Mouse (Mus musculus): Measurements from ENCODE around the gene Gfy. TPM values are rescaled to one million over a fixed set of nuclear protein-coding genes. Genes with fewer than 3 reads are reported as not detected.

Gfy gene
- total and polyA plus RNA-seq, 3 experiments = not detected

GRCm38 (mm10) chr7:45169495-45169894, 9.9 kb downstream of the Gfy start:
- 90% methylated on average over 3 of the region's 3 CpGs for WGBS
- DNase-seq = no peak
- no peaks in the 10 kb centered on the region; the same call in 1 of the 2 replicates for H3K4me1 ChIP-seq (ENCODE audit: control insufficient read depth, insufficient read depth, low read length)
- H3K9ac ChIP-seq (ENCODE audit: low read depth, low read length) = no peak overlapping the region
- H3K27ac ChIP-seq = no peak overlapping the region
- intact Hi-C loops (cut with DNase I) = no loop called here
- TF ChIP-seq POLR2A (IDR thresholded peaks at IDR 0.05; ENCODE audit: insufficient read depth, low read depth, low read length) = no peak
- TF ChIP-seq EP300 (IDR thresholded peaks at IDR 0.05; ENCODE audit: insufficient read depth, low read depth, low read length) = no peak
- no peak for TF ChIP-seq CTCF (IDR thresholded peaks at IDR 0.05)
- H3K4me3 ChIP-seq = no peak overlapping the region
- H3K79me2 ChIP-seq (replicated peaks; ENCODE audit: control insufficient read depth, insufficient read depth, low read length) = no peaks in the 10 kb centered on the region
- H3K27me3 ChIP-seq (ENCODE audit: control insufficient read depth, insufficient read depth, low read length) = peaks cover 5% of the 10 kb centered on the region
- H3K36me3 ChIP-seq (ENCODE audit: control insufficient read depth, insufficient read depth, low read length) = no peaks in the 10 kb centered on the region

GRCm38 (mm10) chr7:45168656-45169055, 10.7 kb downstream of the Gfy start:
- no peak overlapping the region for H3K4me3 ChIP-seq
- WGBS = 11% methylated on average over 24 of the region's 24 CpGs
- intact Hi-C loops (cut with DNase I) = no loop called here

GRCm38 (mm10) chr7:45167761-45168445, 11.5 kb downstream of the Gfy start:
- H3K27ac ChIP-seq = no peak overlapping the region
- peaks cover 8% of the 10 kb centered on the region for H3K27me3 ChIP-seq (ENCODE audit: control insufficient read depth, insufficient read depth, low read length)
- no peaks in the 10 kb centered on the region for H3K79me2 ChIP-seq (replicated peaks; ENCODE audit: control insufficient read depth, insufficient read depth, low read length)
- no peak overlapping the region for H3K9ac ChIP-seq (ENCODE audit: low read depth, low read length)
- no peaks in the 10 kb centered on the region; the same call in 1 of the 2 replicates for H3K4me1 ChIP-seq (ENCODE audit: control insufficient read depth, insufficient read depth, low read length)
- no peak overlapping the region for H3K4me3 ChIP-seq
- WGBS = 13% methylated on average over 19 of the region's 19 CpGs
- H3K36me3 ChIP-seq (ENCODE audit: control insufficient read depth, insufficient read depth, low read length) = no peaks in the 10 kb centered on the region
- intact Hi-C loops (cut with DNase I) = no loop called here
- no peak for DNase-seq
- TF ChIP-seq POLR2A (IDR thresholded peaks at IDR 0.05; ENCODE audit: insufficient read depth, low read depth, low read length) (no peak), EP300 (IDR thresholded peaks at IDR 0.05; ENCODE audit: insufficient read depth, low read depth, low read length) (no peak), CTCF (IDR thresholded peaks at IDR 0.05) (no peak)

More at GRCm38 (mm10) chr7:45168656-45169055, 10.7 kb downstream of the Gfy start:
- H3K27ac ChIP-seq = no peak overlapping the region
- H3K4me1 ChIP-seq (ENCODE audit: control insufficient read depth, insufficient read depth, low read length) = no peaks in the 10 kb centered on the region; the same call in 1 of the 2 replicates
- no peaks in the 10 kb centered on the region for H3K79me2 ChIP-seq (replicated peaks; ENCODE audit: control insufficient read depth, insufficient read depth, low read length)
- TF ChIP-seq POLR2A (IDR thresholded peaks at IDR 0.05; ENCODE audit: insufficient read depth, low read depth, low read length) (no peak), CTCF (IDR thresholded peaks at IDR 0.05) (no peak), EP300 (IDR thresholded peaks at IDR 0.05; ENCODE audit: insufficient read depth, low read depth, low read length) (no peak)
- no peak for DNase-seq
- H3K36me3 ChIP-seq (ENCODE audit: control insufficient read depth, insufficient read depth, low read length) = no peaks in the 10 kb centered on the region
- H3K27me3 ChIP-seq (ENCODE audit: control insufficient read depth, insufficient read depth, low read length) = peaks cover 8% of the 10 kb centered on the region
- no peak overlapping the region for H3K9ac ChIP-seq (ENCODE audit: low read depth, low read length)

GRCm38 (mm10) chr7:45166950-45167401, 12.4 kb downstream of the Gfy start:
- Histone ChIP-seq H3K9ac (ENCODE audit: low read depth, low read length) (no peak overlapping the region), H3K4me1 (ENCODE audit: control insufficient read depth, insufficient read depth, low read length) (no peaks in the 10 kb centered on the region; the same call in 1 of the 2 replicates), H3K36me3 (ENCODE audit: control insufficient read depth, insufficient read depth, low read length) (no peaks in the 10 kb centered on the region), H3K79me2 (replicated peaks; ENCODE audit: control insufficient read depth, insufficient read depth, low read length) (no peaks in the 10 kb centered on the region), H3K27me3 (ENCODE audit: control insufficient read depth, insufficient read depth, low read length) (peaks cover 8% of the 10 kb centered on the region), H3K4me3 (no peak overlapping the region), H3K27ac (no peak overlapping the region)
- intact Hi-C loops (cut with DNase I) = no loop called here
- TF ChIP-seq CTCF (IDR thresholded peaks at IDR 0.05) (no peak), EP300 (IDR thresholded peaks at IDR 0.05; ENCODE audit: insufficient read depth, low read depth, low read length) (no peak), POLR2A (IDR thresholded peaks at IDR 0.05; ENCODE audit: insufficient read depth, low read depth, low read length) (no peak)
- 43% methylated on average over 9 of the region's 10 CpGs for WGBS
- no peak for DNase-seq

- Histone ChIP-seq H3K79me2 (replicated peaks; ENCODE audit: control insufficient read depth, insufficient read depth, low read length) (no peaks in the 10 kb centered on the region), H3K27ac (no peak overlapping the region), H3K4me1 (ENCODE audit: control insufficient read depth, insufficient read depth, low read length) (peaks cover 2% of the 10 kb centered on the region), H3K9ac (ENCODE audit: low read depth, low read length) (no peak overlapping the region), H3K36me3 (ENCODE audit: control insufficient read depth, insufficient read depth, low read length) (no peaks in the 10 kb centered on the region), H3K4me3 (no peak overlapping the region), H3K27me3 (ENCODE audit: control insufficient read depth, insufficient read depth, low read length) (peaks cover 8% of the 10 kb centered on the region)
- WGBS = 65% methylated on average over 11 of the region's 11 CpGs
- TF ChIP-seq EP300 (IDR thresholded peaks at IDR 0.05; ENCODE audit: insufficient read depth, low read depth, low read length) (no peak), POLR2A (IDR thresholded peaks at IDR 0.05; ENCODE audit: insufficient read depth, low read depth, low read length) (no peak), CTCF (IDR thresholded peaks at IDR 0.05) (no peak)
- no peak for DNase-seq
- intact Hi-C loops (cut with DNase I) = no loop called here
Observed at GRCm38 (mm10) chr7:45165701-45166100, 13.7 kb downstream of the Gfy start.

GRCm38 (mm10) chr7:45164833-45165232, 14.5 kb downstream of the Gfy start:
- no peak for DNase-seq
- peaks cover 2% of the 10 kb centered on the region for H3K4me1 ChIP-seq (ENCODE audit: control insufficient read depth, insufficient read depth, low read length)
- TF ChIP-seq POLR2A (IDR thresholded peaks at IDR 0.05; ENCODE audit: insufficient read depth, low read depth, low read length) = no peak
- TF ChIP-seq EP300 (IDR thresholded peaks at IDR 0.05; ENCODE audit: insufficient read depth, low read depth, low read length) = no peak
- TF ChIP-seq CTCF (IDR thresholded peaks at IDR 0.05) = no peak
- H3K9ac ChIP-seq (ENCODE audit: low read depth, low read length) = no peak overlapping the region
- H3K36me3 ChIP-seq (ENCODE audit: control insufficient read depth, insufficient read depth, low read length) = no peaks in the 10 kb centered on the region
- no peak overlapping the region for H3K27ac ChIP-seq
- H3K4me3 ChIP-seq = no peak overlapping the region
- intact Hi-C loops (cut with DNase I) = loop anchor here (5.0 kb wide), 1 partner anchor 132 kb away; no protein-coding TSS in a partner anchor
- H3K79me2 ChIP-seq (replicated peaks; ENCODE audit: control insufficient read depth, insufficient read depth, low read length) = no peaks in the 10 kb centered on the region
- H3K27me3 ChIP-seq (ENCODE audit: control insufficient read depth, insufficient read depth, low read length) = peaks cover 8% of the 10 kb centered on the region
- WGBS = 47% methylated on average over 5 of the region's 5 CpGs

Measured in heart, adult 2 months (tissue).